Mouse (Mus musculus): Measurements from ENCODE around the gene Actr8. TPM values are rescaled to one million over a fixed set of nuclear protein-coding genes. Genes with fewer than 3 reads are reported as not detected.

The Actr8 gene
- polyA plus RNA-seq, 1 experiment from 2014 or later = 82.8 TPM

DNA sequence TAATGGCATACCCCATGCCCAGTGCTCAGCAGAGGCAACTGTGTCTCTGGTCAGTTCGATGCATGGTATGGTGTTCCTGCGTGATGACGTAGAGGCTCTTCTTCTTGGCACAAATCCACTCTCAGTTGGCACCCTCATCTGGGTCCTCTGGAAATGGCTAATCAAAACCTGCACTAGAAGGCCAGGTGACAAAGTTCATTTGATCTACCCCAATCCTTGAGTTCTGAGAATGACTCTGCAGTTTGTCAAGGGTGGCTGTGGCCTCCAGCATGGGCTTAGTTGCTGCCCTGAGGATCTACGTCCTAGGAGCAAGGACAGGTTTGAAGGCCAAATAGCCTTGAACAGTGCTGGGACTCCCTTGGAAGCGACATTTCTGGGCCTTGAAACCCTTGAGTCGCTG is 40.7 kb downstream of the Actr8 start:
- no peak overlapping the region for H3K4me3 ChIP-seq (ENCODE audit: low read depth, low read length)
- no peak overlapping the region for H3K9ac ChIP-seq (ENCODE audit: low read length)
- no peak for ATAC-seq (ENCODE audit: insufficient read depth, low FRiP score, low TSS enrichment)
- DNase-seq (ENCODE audit: low spot score) = no peak
- no peak overlapping the region for H3K27ac ChIP-seq (ENCODE audit: low read depth, low read length)
- no peaks in the 10 kb centered on the region for H3K4me1 ChIP-seq (ENCODE audit: control insufficient read depth, insufficient read depth, low read length)
- H3K4me2 ChIP-seq (ENCODE audit: low read depth) = no peak overlapping the region
- 91% methylated on average over 6 of the region's 6 CpGs for WGBS
- H3K27me3 ChIP-seq (ENCODE audit: control insufficient read depth, insufficient read depth, low read length) = no peaks in the 10 kb centered on the region
- H3K9me3 ChIP-seq (ENCODE audit: control insufficient read depth, low read length) = no peaks in the 10 kb centered on the region
- no peaks in the 10 kb centered on the region for H3K36me3 ChIP-seq (ENCODE audit: control insufficient read depth, insufficient read depth, low read length)

DNA sequence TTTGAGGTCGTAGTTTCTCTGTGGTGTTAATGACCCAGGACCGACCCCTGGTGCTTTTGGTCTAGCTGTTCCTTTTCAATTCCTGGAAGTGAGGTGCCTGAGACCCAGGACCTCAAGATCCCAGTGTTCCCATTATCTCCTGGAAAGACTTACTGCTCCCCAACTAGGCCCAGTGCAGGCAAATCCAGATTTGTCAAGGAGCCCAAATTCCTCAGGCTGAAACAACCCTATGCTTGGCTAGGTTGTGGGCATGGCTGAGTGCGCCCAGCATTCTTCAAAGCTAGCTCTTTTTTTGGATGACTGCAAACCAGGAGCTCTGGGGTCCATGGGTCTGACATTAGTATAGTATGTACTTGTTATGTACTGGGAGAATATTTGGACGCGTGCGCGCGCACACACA is 41.2 kb downstream of the Actr8 start:
- H3K9ac ChIP-seq (ENCODE audit: low read length) = no peak overlapping the region
- H3K4me1 ChIP-seq (ENCODE audit: control insufficient read depth, insufficient read depth, low read length) = no peaks in the 10 kb centered on the region
- H3K27ac ChIP-seq (ENCODE audit: low read depth, low read length) = no peak overlapping the region
- no peak overlapping the region for H3K4me2 ChIP-seq (ENCODE audit: low read depth)
- no peaks in the 10 kb centered on the region for H3K9me3 ChIP-seq (ENCODE audit: control insufficient read depth, low read length)
- no peak for ATAC-seq (ENCODE audit: insufficient read depth, low FRiP score, low TSS enrichment)
- no peaks in the 10 kb centered on the region for H3K27me3 ChIP-seq (ENCODE audit: control insufficient read depth, insufficient read depth, low read length)
- H3K4me3 ChIP-seq (ENCODE audit: low read depth, low read length) = no peak overlapping the region
- WGBS = 93% methylated on average over 8 of the region's 8 CpGs
- H3K36me3 ChIP-seq (ENCODE audit: control insufficient read depth, insufficient read depth, low read length) = no peaks in the 10 kb centered on the region
- no peak for DNase-seq (ENCODE audit: low spot score)

DNA sequence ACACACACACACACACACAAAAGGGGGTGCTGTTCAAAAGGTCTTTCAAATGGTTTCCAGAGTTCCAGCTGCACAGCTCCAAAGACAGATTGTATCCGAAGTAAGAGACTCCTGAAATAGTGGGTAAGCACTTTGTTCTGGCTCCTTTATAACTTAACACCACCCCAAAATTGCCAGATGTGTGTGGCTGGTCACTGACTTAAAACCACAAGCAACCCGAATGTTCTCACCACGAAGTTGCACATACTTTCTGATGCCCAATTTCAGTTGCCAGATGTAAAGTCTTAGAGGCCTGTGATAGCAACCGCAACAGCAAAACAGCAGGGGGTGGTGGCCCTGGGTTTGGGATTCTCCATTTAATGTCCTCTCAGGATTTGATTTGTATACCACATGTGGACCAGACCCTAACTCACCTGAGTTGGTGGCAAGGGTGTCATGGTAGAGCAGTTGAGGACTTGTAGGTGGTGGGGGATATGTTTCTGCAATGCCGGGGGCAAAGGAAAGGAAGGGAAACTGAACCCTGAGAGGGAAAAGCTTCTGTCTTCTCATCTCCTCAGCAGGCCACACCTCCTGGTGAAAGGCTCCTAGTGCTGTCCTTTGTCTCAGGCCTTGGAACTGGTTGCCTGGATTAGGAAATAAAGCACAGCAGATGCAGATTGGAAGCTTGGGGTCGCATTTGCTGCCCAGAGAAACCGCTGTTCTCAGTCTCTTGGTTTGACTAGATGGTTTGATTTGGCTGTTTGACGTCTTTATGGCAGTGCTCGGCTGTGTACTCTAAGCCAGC is 41.8 kb downstream of the Actr8 start:
- Histone ChIP-seq H3K9ac (ENCODE audit: low read length) (no peak overlapping the region), H3K27me3 (ENCODE audit: control insufficient read depth, insufficient read depth, low read length) (no peaks in the 10 kb centered on the region), H3K9me3 (ENCODE audit: control insufficient read depth, low read length) (no peaks in the 10 kb centered on the region), H3K4me2 (ENCODE audit: low read depth) (no peak overlapping the region), H3K36me3 (ENCODE audit: control insufficient read depth, insufficient read depth, low read length) (no peaks in the 10 kb centered on the region), H3K4me1 (ENCODE audit: control insufficient read depth, insufficient read depth, low read length) (no peaks in the 10 kb centered on the region), H3K27ac (ENCODE audit: low read depth, low read length) (no peak overlapping the region), H3K4me3 (ENCODE audit: low read depth, low read length) (no peak overlapping the region)
- no peak for ATAC-seq (ENCODE audit: insufficient read depth, low FRiP score, low TSS enrichment)
- no peak for DNase-seq (ENCODE audit: low spot score)
- WGBS = 49% methylated on average over 9 of the region's 9 CpGs

DNA sequence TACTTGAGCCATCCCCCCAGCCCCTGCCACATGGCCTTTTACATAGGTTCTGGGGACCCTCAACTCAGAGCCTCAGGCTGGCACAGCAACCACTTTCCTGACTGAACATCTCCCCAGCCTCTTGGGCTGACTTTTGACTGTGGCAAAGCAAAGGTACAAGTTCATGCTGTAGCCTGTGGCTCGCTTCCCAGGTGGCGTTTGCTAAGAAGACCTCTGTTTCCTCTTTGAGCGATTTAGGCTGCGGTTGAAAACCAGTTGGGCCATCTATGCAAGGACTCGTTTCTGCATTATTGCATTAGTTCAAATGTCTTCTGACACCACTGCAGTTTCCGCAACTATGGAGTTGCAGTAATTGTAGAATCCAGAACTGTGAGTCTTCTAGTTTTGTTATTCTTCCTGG is 44.3 kb downstream of the Actr8 start:
- Histone ChIP-seq H3K4me3 (ENCODE audit: low read depth, low read length) (no peak overlapping the region), H3K4me2 (ENCODE audit: low read depth) (no peak overlapping the region), H3K9ac (ENCODE audit: low read length) (no peak overlapping the region), H3K4me1 (ENCODE audit: control insufficient read depth, insufficient read depth, low read length) (no peaks in the 10 kb centered on the region), H3K27me3 (ENCODE audit: control insufficient read depth, insufficient read depth, low read length) (no peaks in the 10 kb centered on the region), H3K36me3 (ENCODE audit: control insufficient read depth, insufficient read depth, low read length) (no peaks in the 10 kb centered on the region), H3K27ac (ENCODE audit: low read depth, low read length) (no peak overlapping the region), H3K9me3 (ENCODE audit: control insufficient read depth, low read length) (no peaks in the 10 kb centered on the region)
- ATAC-seq (ENCODE audit: insufficient read depth, low FRiP score, low TSS enrichment) = no peak
- WGBS = 89% methylated on average over 6 of the region's 6 CpGs
- DNase-seq (ENCODE audit: low spot score) = no peak

DNA sequence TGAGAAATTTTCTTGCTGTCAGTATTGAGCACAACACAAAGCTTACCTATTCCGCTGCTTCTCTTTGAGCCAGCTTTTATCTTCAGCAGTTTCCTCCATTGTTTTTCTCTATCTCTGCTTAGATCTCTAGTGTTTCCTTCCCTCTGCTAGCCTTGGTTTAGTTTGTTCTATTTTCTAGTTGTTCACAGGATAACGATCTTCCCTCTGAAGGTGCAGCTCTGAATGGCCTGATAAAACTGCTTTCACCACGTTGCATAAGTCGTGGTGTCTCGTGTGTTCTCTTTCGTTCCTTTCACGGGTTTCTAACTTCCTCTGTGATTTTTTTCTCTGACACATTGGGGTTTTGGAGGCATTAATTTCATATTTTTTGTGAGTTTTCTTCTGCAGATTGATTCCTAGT is 46.2 kb downstream of the Actr8 start:
- Histone ChIP-seq H3K4me3 (ENCODE audit: low read depth, low read length) (no peak overlapping the region), H3K27ac (ENCODE audit: low read depth, low read length) (no peak overlapping the region), H3K4me2 (ENCODE audit: low read depth) (no peak overlapping the region), H3K9ac (ENCODE audit: low read length) (no peak overlapping the region), H3K36me3 (ENCODE audit: control insufficient read depth, insufficient read depth, low read length) (no peaks in the 10 kb centered on the region), H3K4me1 (ENCODE audit: control insufficient read depth, insufficient read depth, low read length) (no peaks in the 10 kb centered on the region), H3K9me3 (ENCODE audit: control insufficient read depth, low read length) (no peaks in the 10 kb centered on the region), H3K27me3 (ENCODE audit: control insufficient read depth, insufficient read depth, low read length) (no peaks in the 10 kb centered on the region)
- WGBS = 83% methylated on average over 7 of the region's 7 CpGs
- ATAC-seq (ENCODE audit: insufficient read depth, low FRiP score, low TSS enrichment) (no peak), DNase-seq (ENCODE audit: low spot score) (no peak)

DNA sequence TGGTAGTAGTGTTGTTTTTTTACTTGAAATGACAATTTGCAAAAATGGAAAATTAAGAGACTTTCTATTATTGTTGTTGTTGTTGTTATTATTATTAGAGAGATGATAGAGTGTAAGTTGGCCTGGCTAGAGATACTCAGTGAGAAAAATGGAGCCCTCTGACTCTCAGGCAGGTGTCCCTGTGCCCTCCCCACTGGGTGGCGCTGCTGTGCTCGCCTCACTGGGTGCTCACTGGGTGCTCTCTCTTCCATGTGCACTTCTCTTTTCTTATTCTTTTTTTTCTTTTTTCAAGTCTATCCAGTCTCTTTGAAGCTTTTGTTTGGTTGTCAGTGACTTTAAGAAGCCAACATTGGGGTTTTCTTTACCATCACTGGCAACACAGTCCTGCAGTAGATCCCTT is 49.2 kb downstream of the Actr8 start:
- Histone ChIP-seq H3K4me3 (ENCODE audit: low read depth, low read length) (no peak overlapping the region), H3K36me3 (ENCODE audit: control insufficient read depth, insufficient read depth, low read length) (no peaks in the 10 kb centered on the region), H3K4me2 (ENCODE audit: low read depth) (no peak overlapping the region), H3K27me3 (ENCODE audit: control insufficient read depth, insufficient read depth, low read length) (no peaks in the 10 kb centered on the region), H3K4me1 (ENCODE audit: control insufficient read depth, insufficient read depth, low read length) (no peaks in the 10 kb centered on the region), H3K27ac (ENCODE audit: low read depth, low read length) (no peak overlapping the region), H3K9ac (ENCODE audit: low read length) (no peak overlapping the region), H3K9me3 (ENCODE audit: control insufficient read depth, low read length) (no peaks in the 10 kb centered on the region)
- WGBS = 38% methylated on average over 2 of the region's 2 CpGs
- DNase-seq (ENCODE audit: low spot score) (no peak), ATAC-seq (ENCODE audit: insufficient read depth, low FRiP score, low TSS enrichment) (no peak)

DNA sequence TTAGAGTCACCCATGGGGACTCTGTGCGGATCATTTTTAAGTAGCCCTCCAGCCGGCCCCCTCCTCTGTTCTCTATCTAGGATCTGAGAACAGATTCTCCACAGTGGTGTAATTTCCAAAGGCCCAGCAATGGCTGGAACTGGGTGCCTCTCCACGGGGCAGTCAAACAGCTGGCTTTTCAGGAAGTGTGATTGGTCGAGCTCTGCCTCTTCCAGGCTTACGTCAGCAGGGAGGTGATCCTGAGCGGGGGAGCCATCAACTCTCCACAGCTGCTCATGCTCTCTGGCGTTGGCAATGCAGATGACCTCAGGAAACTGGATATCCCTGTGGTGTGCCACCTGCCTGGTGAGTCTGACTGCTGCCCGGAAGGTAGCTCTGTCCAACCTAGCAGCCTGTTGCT is 55.3 kb downstream of the Actr8 start:
- Histone ChIP-seq H3K36me3 (ENCODE audit: control insufficient read depth, insufficient read depth, low read length) (no peaks in the 10 kb centered on the region), H3K4me2 (ENCODE audit: low read depth) (no peak overlapping the region), H3K27ac (ENCODE audit: low read depth, low read length) (no peak overlapping the region), H3K27me3 (ENCODE audit: control insufficient read depth, insufficient read depth, low read length) (no peaks in the 10 kb centered on the region), H3K9ac (ENCODE audit: low read length) (no peak overlapping the region), H3K9me3 (ENCODE audit: control insufficient read depth, low read length) (no peaks in the 10 kb centered on the region), H3K4me1 (ENCODE audit: control insufficient read depth, insufficient read depth, low read length) (no peaks in the 10 kb centered on the region), H3K4me3 (ENCODE audit: low read depth, low read length) (no peak overlapping the region)
- DNase-seq (ENCODE audit: low spot score) = no peak
- no peak for ATAC-seq (ENCODE audit: insufficient read depth, low FRiP score, low TSS enrichment)
- WGBS = 73% methylated on average over 8 of the region's 8 CpGs

DNA sequence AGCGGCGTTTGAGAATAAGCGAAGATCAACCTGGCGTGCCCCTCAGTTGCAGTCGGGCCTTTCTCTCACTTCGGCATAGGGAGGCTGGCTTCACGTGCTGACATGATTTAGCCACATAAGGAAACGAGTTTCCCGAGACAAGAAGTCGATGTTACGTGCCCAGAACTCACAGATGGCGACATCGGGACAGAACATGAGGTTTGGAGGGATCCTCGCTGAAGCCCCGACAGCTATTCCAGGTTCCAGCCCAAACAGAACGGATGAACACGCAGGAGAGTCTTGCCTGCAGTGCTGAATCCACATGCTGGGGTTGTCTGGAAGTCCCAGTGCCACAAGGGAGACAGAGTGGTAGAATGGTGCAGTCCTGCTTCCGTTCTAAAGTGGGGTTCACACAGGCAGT is 60.3 kb downstream of the Actr8 start:
- Histone ChIP-seq H3K9ac (ENCODE audit: low read length) (no peak overlapping the region), H3K4me3 (ENCODE audit: low read depth, low read length) (no peak overlapping the region), H3K9me3 (ENCODE audit: control insufficient read depth, low read length) (no peaks in the 10 kb centered on the region), H3K4me2 (ENCODE audit: low read depth) (no peak overlapping the region), H3K27ac (ENCODE audit: low read depth, low read length) (no peak overlapping the region), H3K4me1 (ENCODE audit: control insufficient read depth, insufficient read depth, low read length) (no peaks in the 10 kb centered on the region), H3K27me3 (ENCODE audit: control insufficient read depth, insufficient read depth, low read length) (no peaks in the 10 kb centered on the region), H3K36me3 (ENCODE audit: control insufficient read depth, insufficient read depth, low read length) (no peaks in the 10 kb centered on the region)
- 87% methylated on average over 18 of the region's 18 CpGs for WGBS
- ATAC-seq (ENCODE audit: insufficient read depth, low FRiP score, low TSS enrichment) = no peak
- no peak for DNase-seq (ENCODE audit: low spot score)

DNA sequence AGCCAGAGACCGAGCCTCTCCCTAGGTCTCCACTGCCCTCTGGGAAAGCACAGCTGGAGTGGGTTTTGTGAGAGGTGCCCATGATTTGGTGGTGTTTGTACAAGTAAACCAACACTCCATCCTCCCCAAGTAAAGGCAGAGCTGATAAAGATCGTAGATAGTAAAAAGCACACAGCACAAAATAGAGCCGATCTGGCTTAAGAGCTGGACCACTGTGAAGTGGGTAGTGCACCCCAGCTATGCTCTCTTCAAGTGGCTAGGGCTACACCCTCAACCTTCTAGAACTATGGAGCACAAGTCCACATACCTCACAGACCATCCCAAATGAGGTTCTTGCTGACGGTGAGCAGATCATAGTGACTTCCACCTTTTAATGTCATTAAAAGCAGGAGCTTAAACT is 61.3 kb downstream of the Actr8 start:
- Histone ChIP-seq H3K4me1 (ENCODE audit: control insufficient read depth, insufficient read depth, low read length) (no peaks in the 10 kb centered on the region), H3K9ac (ENCODE audit: low read length) (no peak overlapping the region), H3K27ac (ENCODE audit: low read depth, low read length) (no peak overlapping the region), H3K27me3 (ENCODE audit: control insufficient read depth, insufficient read depth, low read length) (no peaks in the 10 kb centered on the region), H3K36me3 (ENCODE audit: control insufficient read depth, insufficient read depth, low read length) (no peaks in the 10 kb centered on the region), H3K4me3 (ENCODE audit: low read depth, low read length) (no peak overlapping the region), H3K9me3 (ENCODE audit: control insufficient read depth, low read length) (no peaks in the 10 kb centered on the region), H3K4me2 (ENCODE audit: low read depth) (no peak overlapping the region)
- ATAC-seq (ENCODE audit: insufficient read depth, low FRiP score, low TSS enrichment) = no peak
- no peak for DNase-seq (ENCODE audit: low spot score)
- 88% methylated on average over 4 of the region's 4 CpGs for whole genome bisulfite sequencing

All from neural tube, embryonic 11.5 days (tissue).